8 mouse cellular contexts compared by ENCODE assay signal in the genomic region with DNA sequence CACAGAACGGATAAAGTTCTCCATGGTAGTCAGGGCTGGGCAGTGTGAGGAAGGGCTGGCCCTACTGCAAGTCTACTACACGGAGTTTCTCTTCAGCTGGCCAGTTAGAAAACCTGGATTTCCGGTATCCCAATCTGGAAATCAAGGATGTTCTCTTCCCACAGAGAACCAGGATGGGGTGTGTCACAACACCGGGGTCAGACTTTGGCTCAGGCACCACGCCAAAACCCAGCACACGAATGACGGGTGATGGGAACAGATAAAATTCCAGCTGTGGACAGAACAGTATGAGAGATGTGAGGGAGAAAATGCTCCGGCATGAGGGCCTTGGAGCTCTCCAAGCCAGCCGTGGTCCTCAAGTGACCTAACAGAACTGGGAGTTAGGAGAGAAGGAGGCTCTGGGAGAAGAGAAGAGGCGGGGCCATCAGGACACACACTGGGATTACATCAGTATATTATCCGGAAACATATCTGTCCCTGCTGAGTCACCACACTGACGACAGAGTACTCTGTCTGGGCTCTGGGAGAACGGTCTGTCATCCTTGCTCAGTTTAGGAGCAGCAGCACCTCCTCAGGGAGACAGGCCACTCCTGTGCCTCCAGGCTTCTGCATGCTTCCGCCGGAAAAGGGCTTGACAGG.
DNase-seq lines count a peak whose midpoint lies in the region; ATAC-seq and TF ChIP-seq lines count a peak whose summit lies in the region.

No protein-coding gene starts in this region.

- H3K9me3 ChIP-seq in forebrain, embryonic 15.5 days, result no peaks in the 10 kb centered on the region
- no peaks in the 10 kb centered on the region for H3K9me3 ChIP-seq in hindbrain, embryonic 12.5 days (replicated peaks)

- no peak overlapping the region for H3K4me3 ChIP-seq in kidney, adult 2 months (ENCODE audit: insufficient read depth, low read depth, low read length)
- no peak overlapping the region for H3K4me3 ChIP-seq in myocyte
- H3K4me3 ChIP-seq in forebrain, embryonic 15.5 days, result no peak overlapping the region
- no peak overlapping the region for H3K4me3 ChIP-seq in hindbrain, embryonic 12.5 days

- H3K4me2 ChIP-seq in myocyte (ENCODE audit: low read depth), result peak overlapping the region; percentile 60
- H3K4me2 ChIP-seq in forebrain, embryonic 15.5 days (replicated peaks), result no peak overlapping the region
- H3K4me2 ChIP-seq in hindbrain, embryonic 12.5 days (replicated peaks), result no peak overlapping the region

- no peaks in the 10 kb centered on the region for H3K79me2 ChIP-seq in myocyte (ENCODE audit: control insufficient read depth, insufficient read depth)

- WGBS in kidney, adult 2 months, result 54% methylated on average over 15 of the region's 15 CpGs
- 83% methylated on average over 15 of the region's 15 CpGs for WGBS in forebrain, embryonic 15.5 days
- 77% methylated on average over 15 of the region's 15 CpGs for WGBS in hindbrain, embryonic 12.5 days

- H3K9ac ChIP-seq in forebrain, embryonic 15.5 days (replicated peaks), result no peak overlapping the region
- H3K9ac ChIP-seq in hindbrain, embryonic 12.5 days, result no peak overlapping the region

- peak; percentile 25 to 39 for DNase-seq in left cerebral cortex, postnatal 14 days (ENCODE audit: low spot score in 2 of 2)
- no peak for DNase-seq in left cerebral cortex, postnatal 10 days (ENCODE audit: extremely low spot score in 1 of 2, low spot score in 2 of 2)
- peak; percentile 65 to 68 for DNase-seq in adrenal gland, postnatal 36 days
- peak; percentile 82 for DNase-seq in kidney, adult 2 months
- no peak for DNase-seq in thymus, postnatal 4 days

- H3K4me1 ChIP-seq in kidney, adult 2 months (ENCODE audit: control insufficient read depth, insufficient read depth, low read length), result no peaks in the 10 kb centered on the region
- H3K4me1 ChIP-seq in forebrain, embryonic 15.5 days, result peaks cover 13% of the 10 kb centered on the region
- no peaks in the 10 kb centered on the region for H3K4me1 ChIP-seq in hindbrain, embryonic 12.5 days

- no peak overlapping the region for H3ac ChIP-seq in myocyte (ENCODE audit: control insufficient read depth, insufficient read length)

- intact Hi-C loops in left cerebral cortex, postnatal 14 days (cut with DNase I), result no loop called here
- intact Hi-C loops in left cerebral cortex, postnatal 10 days (cut with DNase I), result no loop called here

- peak overlapping the region; percentile 62; the same call in 1 of the 2 replicates for H3K27ac ChIP-seq in kidney, adult 2 months (ENCODE audit: insufficient read depth, low read depth, low read length)
- H3K27ac ChIP-seq in forebrain, embryonic 15.5 days (replicated peaks), result no peak overlapping the region
- no peak overlapping the region for H3K27ac ChIP-seq in hindbrain, embryonic 12.5 days

- no peaks in the 10 kb centered on the region for H3K27me3 ChIP-seq in kidney, adult 2 months (replicated peaks; ENCODE audit: control insufficient read depth, insufficient read depth, low read length)
- H3K27me3 ChIP-seq in myocyte (ENCODE audit: control insufficient read depth, insufficient read depth, insufficient read length), result no peaks in the 10 kb centered on the region
- H3K27me3 ChIP-seq in forebrain, embryonic 15.5 days, result no peaks in the 10 kb centered on the region
- no peaks in the 10 kb centered on the region for H3K27me3 ChIP-seq in hindbrain, embryonic 12.5 days

- no peak for TF ChIP-seq CTCF in kidney, adult 2 months (conservative IDR thresholded peaks at IDR 0.05; ENCODE audit: insufficient read depth, insufficient read length, low read depth, low read length)

- no peak for TF ChIP-seq POLR2A in kidney, adult 2 months (IDR thresholded peaks at IDR 0.05; ENCODE audit: low read depth, low read length)
- TF ChIP-seq POLR2A in myocyte (IDR thresholded peaks at IDR 0.05; ENCODE audit: insufficient read length, low read depth), result peak; percentile 40

- H3K36me3 ChIP-seq in kidney, adult 2 months (ENCODE audit: control insufficient read depth, insufficient read depth, low read length), result no peaks in the 10 kb centered on the region
- H3K36me3 ChIP-seq in myocyte (ENCODE audit: control insufficient read depth, insufficient read depth), result no peaks in the 10 kb centered on the region
- H3K36me3 ChIP-seq in forebrain, embryonic 15.5 days, result no peaks in the 10 kb centered on the region
- no peaks in the 10 kb centered on the region for H3K36me3 ChIP-seq in hindbrain, embryonic 12.5 days

- no peak for ATAC-seq in forebrain, embryonic 15.5 days (replicated peaks)
- ATAC-seq in hindbrain, embryonic 12.5 days (ENCODE audit: low FRiP score), result no peak

TF ChIP-seq in myocyte, 11 proteins besides CTCF, POLR2A, EP300 and RAD21:
- no peak for TF ChIP-seq MYOD1 (IDR thresholded peaks at IDR 0.05; ENCODE audit: control insufficient read depth in 1 of 3, insufficient read length in 2 of 3, low read depth in 2 of 3)
- TF ChIP-seq POLR2AphosphoS2 (IDR thresholded peaks at IDR 0.05; ENCODE audit: insufficient read length, low read depth), result no peak
- TF ChIP-seq MYOG (IDR thresholded peaks at IDR 0.05; ENCODE audit: control insufficient read depth in 1 of 3, insufficient read depth in 1 of 3, insufficient read length in 2 of 3, low read depth in 2 of 3), result no peak
- TF ChIP-seq CEBPB (IDR thresholded peaks at IDR 0.05; ENCODE audit: insufficient read depth, poor library complexity, severe bottlenecking), result no peak
- no peak for TF ChIP-seq SRF (IDR thresholded peaks at IDR 0.05; ENCODE audit: control insufficient read depth, insufficient read length, low read depth)
- no peak for TF ChIP-seq TCF3 (IDR thresholded peaks at IDR 0.05; ENCODE audit: insufficient read length, low read depth)
- no peak for TF ChIP-seq MAX (IDR thresholded peaks at IDR 0.05; ENCODE audit: low read depth)
- no peak for TF ChIP-seq USF1 (IDR thresholded peaks at IDR 0.05; ENCODE audit: low read depth)
- no peak for TF ChIP-seq TCF12 (IDR thresholded peaks at IDR 0.05; ENCODE audit: insufficient read depth, poor library complexity, severe bottlenecking)
- TF ChIP-seq E2F4 (IDR thresholded peaks at IDR 0.05; ENCODE audit: insufficient read depth), result no peak
- no peak for TF ChIP-seq REST (IDR thresholded peaks at IDR 0.05; ENCODE audit: insufficient read depth, insufficient read length)
TF ChIP-seq in myocyte: peak in this region for 0.

Comparison
In these comparisons a context has a peak if more than half of its experiments do, and no peak if none do; other contexts are left out.
1. DNase-seq: peak in left cerebral cortex, postnatal 14 days (2 of 2), adrenal gland, postnatal 36 days (2 of 2) and kidney, adult 2 months (single experiment); none in left cerebral cortex, postnatal 10 days (0 of 2) and thymus, postnatal 4 days (single experiment).